Mouse (Mus musculus) CH12.LX (cell line): ENCODE measurements around the gene March4. TPM values are rescaled to one million over a fixed set of nuclear protein-coding genes. Genes with fewer than 3 reads are reported as not detected.

Experiments used
- DNase-seq: peaks from one replicate; pipeline ENCODE4 v3.0.0-alpha.2; 2013; ENCODE audit errors: extremely low read depth
- H3K27ac ChIP-seq: 2 replicates; pipeline ENCODE4 v1.5.1; 2012; ENCODE audit warnings: low read depth, mild to moderate bottlenecking, control low read depth, moderate library complexity; ENCODE audit not compliant: insufficient read depth
- H3K27me3 ChIP-seq: replicated peaks from 2 replicates; pipeline ENCODE3; 2012; ENCODE audit warnings: inconsistent platforms
- H3K36me3 ChIP-seq, 2 experiments: replicated peaks in 1 of 2; 2 replicates each; pipeline versions ENCODE3 to v1.6.1; 2012; ENCODE audit warnings: inconsistent platforms in 1 of 2, low read length in 1 of 2, mild to moderate bottlenecking in 1 of 2, mixed read lengths in 1 of 2, moderate library complexity in 1 of 2; ENCODE audit not compliant: control insufficient read depth in 1 of 2, insufficient read depth in 1 of 2
- H3K4me1 ChIP-seq, 2 experiments: 2 replicates each; pipeline ENCODE4 v1.6.1; 2012; ENCODE audit warnings: inconsistent platforms in 1 of 2, moderate library complexity in 1 of 2; ENCODE audit not compliant: insufficient read depth in 2 of 2, control insufficient read depth in 1 of 2
- H3K4me2 ChIP-seq: 2 replicates; pipeline ENCODE4 v1.6.1; 2012; ENCODE audit warnings: low read depth, mild to moderate bottlenecking, control low read depth; ENCODE audit not compliant: poor library complexity, insufficient read depth, severe bottlenecking
- H3K4me3 ChIP-seq, 3 experiments: fragments of 150-350 bp in 1 of 3; sonication (generic) in 1 of 3; replicated peaks in 1 of 3; 2 replicates each; pipeline versions ENCODE3 to v1.5.1; 2011 to 2012; ENCODE audit warnings: low read depth in 2 of 3, low read length in 2 of 3, mild to moderate bottlenecking in 2 of 3, moderate library complexity in 2 of 3, control low read depth in 1 of 3, improper control_type of control experiment in 1 of 3, inconsistent platforms in 1 of 3, mixed read lengths in 1 of 3; ENCODE audit not compliant: poor library complexity in 1 of 3
- H3K79me2 ChIP-seq: replicated peaks from 2 replicates; pipeline ENCODE4 v1.6.1; 2012; ENCODE audit warnings: mild to moderate bottlenecking, moderate library complexity; ENCODE audit not compliant: control insufficient read depth, poor library complexity, insufficient read depth, severe bottlenecking; ENCODE audit errors: extremely low read depth
- H3K9ac ChIP-seq: 2 replicates; pipeline ENCODE4 v1.6.1; 2012; ENCODE audit warnings: low read depth, mild to moderate bottlenecking, control low read depth, moderate library complexity; ENCODE audit not compliant: insufficient read depth
- H3K9me3 ChIP-seq: replicated peaks from 2 replicates; pipeline ENCODE3; 2012; ENCODE audit warnings: low read length, inconsistent platforms, mixed read lengths
- BHLHE40 ChIP-seq: IDR thresholded peaks from 2 replicates; pipeline ENCODE4 v1.6.1; 2011; ENCODE audit warnings: mild to moderate bottlenecking, low read depth, low read length, improper control_type of control experiment
- CHD2 ChIP-seq: IDR thresholded peaks from 2 replicates; pipeline ENCODE4 v1.6.1; 2011; ENCODE audit warnings: low read length, improper control_type of control experiment
- CTCF ChIP-seq, 2 experiments: IDR thresholded peaks in 1 of 2; conservative IDR thresholded peaks in 1 of 2; 2 replicates each; pipeline ENCODE4 v1.5.1; 2011 to 2012; ENCODE audit warnings: low read depth in 2 of 2, low read length in 2 of 2, improper control_type of control experiment in 1 of 2, inconsistent platforms in 1 of 2, mild to moderate bottlenecking in 1 of 2, moderate library complexity in 1 of 2
- E2F4 ChIP-seq: IDR thresholded peaks from 2 replicates; pipeline ENCODE4 v1.6.1; 2011; ENCODE audit warnings: low read depth, low read length, improper control_type of control experiment; ENCODE audit not compliant: insufficient replicate concordance
- ELF1 ChIP-seq: IDR thresholded peaks from 2 replicates; pipeline ENCODE4 v1.6.1; 2014; ENCODE audit warnings: low read depth, mild to moderate bottlenecking, inconsistent platforms, low read length, improper control_type of control experiment
- EP300 ChIP-seq: IDR thresholded peaks from 2 replicates; pipeline ENCODE4 v1.6.1; 2011; ENCODE audit warnings: low read length, improper control_type of control experiment
- ETS1 ChIP-seq: conservative IDR thresholded peaks from 2 replicates; pipeline ENCODE4 v1.6.1; 2012; ENCODE audit warnings: low read depth, mild to moderate bottlenecking, inconsistent platforms, low read length, improper control_type of control experiment, moderate library complexity
- GABPA ChIP-seq: IDR thresholded peaks from 2 replicates; pipeline ENCODE4 v1.6.1; 2012; ENCODE audit warnings: low read depth, low read length, improper control_type of control experiment, inconsistent platforms; ENCODE audit not compliant: insufficient replicate concordance
- HCFC1 ChIP-seq: IDR thresholded peaks from 2 replicates; pipeline ENCODE4 v1.6.1; 2012; ENCODE audit warnings: low read depth, mild to moderate bottlenecking, inconsistent platforms, low read length, improper control_type of control experiment
- IRF4 ChIP-seq: IDR thresholded peaks from 2 replicates; pipeline ENCODE4 v1.6.1; 2014; ENCODE audit warnings: low read depth, mild to moderate bottlenecking, inconsistent platforms, low read length, improper control_type of control experiment
- JUN ChIP-seq: IDR thresholded peaks from 2 replicates; pipeline ENCODE4 v1.6.1; 2011; ENCODE audit warnings: low read depth, mild to moderate bottlenecking, low read length, improper control_type of control experiment, moderate library complexity; ENCODE audit not compliant: insufficient read depth
- MAX ChIP-seq: IDR thresholded peaks from 2 replicates; pipeline ENCODE4 v1.6.1; 2011; ENCODE audit warnings: low read length, improper control_type of control experiment
- MXI1 ChIP-seq: IDR thresholded peaks from 2 replicates; pipeline ENCODE4 v1.6.1; 2011; ENCODE audit warnings: mild to moderate bottlenecking, low read depth, low read length, improper control_type of control experiment
- NRF1 ChIP-seq: IDR thresholded peaks from 2 replicates; pipeline ENCODE4 v1.6.1; 2014; ENCODE audit warnings: low read depth, mild to moderate bottlenecking, inconsistent platforms, low read length, improper control_type of control experiment, moderate library complexity
- POLR2A ChIP-seq: IDR thresholded peaks from 2 replicates; pipeline ENCODE4 v1.6.1; 2011; ENCODE audit warnings: low read depth, mild to moderate bottlenecking, improper control_type of control experiment, low read length
- POLR2AphosphoS2 ChIP-seq: IDR thresholded peaks from 2 replicates; pipeline ENCODE4 v1.6.1; 2011; ENCODE audit warnings: low read depth, low read length, improper control_type of control experiment
- RAD21 ChIP-seq: IDR thresholded peaks from 2 replicates; pipeline ENCODE4 v1.6.1; 2011; ENCODE audit warnings: low read depth, mild to moderate bottlenecking, low read length, improper control_type of control experiment, moderate library complexity
- SMC3 ChIP-seq: IDR thresholded peaks from 2 replicates; pipeline ENCODE4 v1.6.1; 2011; ENCODE audit warnings: low read depth, low read length, improper control_type of control experiment
- TBP ChIP-seq: conservative IDR thresholded peaks from 2 replicates; pipeline ENCODE4 v1.6.1; 2011; ENCODE audit warnings: low read depth, low read length, improper control_type of control experiment
- UBTF ChIP-seq: IDR thresholded peaks from 2 replicates; pipeline ENCODE4 v1.6.1; 2012; ENCODE audit warnings: low read depth, mild to moderate bottlenecking, inconsistent platforms, low read length, improper control_type of control experiment, moderate library complexity
- USF1 ChIP-seq: IDR thresholded peaks from 2 replicates; pipeline ENCODE4 v1.6.1; 2014; ENCODE audit warnings: low read depth, mild to moderate bottlenecking, inconsistent platforms, low read length, improper control_type of control experiment
- ZC3H11A ChIP-seq: IDR thresholded peaks from 2 replicates; pipeline ENCODE4 v1.6.1; 2012; ENCODE audit warnings: low read depth, mild to moderate bottlenecking, inconsistent platforms, low read length, improper control_type of control experiment
- ZKSCAN1 ChIP-seq: IDR thresholded peaks from 2 replicates; pipeline ENCODE4 v1.6.1; 2012; ENCODE audit warnings: low read depth, inconsistent platforms, low read length, improper control_type of control experiment, borderline replicate concordance
- ZMIZ1 ChIP-seq: IDR thresholded peaks from 2 replicates; pipeline ENCODE4 v1.6.1; 2012; ENCODE audit warnings: low read depth, mild to moderate bottlenecking, inconsistent platforms, low read length, improper control_type of control experiment
- ZNF384 ChIP-seq: IDR thresholded peaks from 2 replicates; pipeline ENCODE4 v1.6.1; 2012; ENCODE audit warnings: low read depth, low read length, improper control_type of control experiment, inconsistent platforms
- dilution Hi-C: fragments of 300-500 bp; cut with MboI; formaldehyde crosslinking; loops from 2 replicates; pipeline ENCODE4 v1.14.3; 2020; ENCODE audit warnings: low sequenced_read_pairs; ENCODE audit not compliant: extremely low pct_unique_long_range_greater_than_20kb, extremely low pct_ligation_motif_present
- in situ Hi-C: fragments of 300-500 bp; cut with MboI; formaldehyde crosslinking; loops from 3 replicates; pipeline ENCODE4 v1.14.3; 2019; ENCODE audit warnings: low sequenced_read_pairs, low pct_ligation_motif_present, low pct_unique_long_range_greater_than_20kb, mixed read lengths
- polyA plus RNA-seq: library from polyadenylated mRNA; unstranded; fragments of >175 nt; gene quantifications from 2 replicates; pipeline ENCODE4 v1.2.1, GENCODE M21; 2012; ENCODE audit warnings: low read depth; ENCODE audit not compliant: insufficient read length
- total RNA-seq, 2 experiments: library from RNA; depleted of rRNA; stranded (reverse); fragments of 300-350 nt in 1 of 2; fragments of >200 nt in 1 of 2; gene quantifications; 2 replicates each; pipeline ENCODE4 v1.2.3; 2012 to 2014

March4 gene
- total and polyA plus RNA-seq, 3 experiments = 0.04 TPM; not detected in 2

DNA sequence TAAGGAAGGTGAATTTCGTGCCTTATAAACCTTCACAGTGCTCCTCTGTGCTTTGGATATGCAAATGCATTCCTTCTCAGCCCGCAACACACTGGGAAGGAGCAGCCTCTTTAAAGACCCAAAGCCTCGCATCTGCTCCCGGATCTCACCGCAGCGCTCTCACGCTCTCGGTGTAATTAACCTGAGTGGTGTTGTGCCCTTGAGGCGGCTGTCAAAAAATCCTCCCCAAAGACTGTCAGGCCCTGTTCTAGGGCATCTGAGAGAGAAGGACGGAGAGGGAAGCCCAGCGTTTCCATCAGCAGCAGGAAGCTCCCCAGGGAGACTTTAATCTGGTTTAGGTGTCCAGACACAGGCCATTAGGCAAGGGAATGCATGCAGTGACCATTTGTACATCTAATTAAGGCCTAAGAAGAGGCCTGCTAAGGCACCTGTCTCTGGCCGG is 40.8 kb upstream of the March4 start:
- dilution Hi-C loops = no loop called here
- in situ Hi-C loops = loop anchor here (10.0 to 25.0 kb wide), 2 partner anchors 133 to 285 kb away; partner anchors contain the start of gene Igfbp5

DNA sequence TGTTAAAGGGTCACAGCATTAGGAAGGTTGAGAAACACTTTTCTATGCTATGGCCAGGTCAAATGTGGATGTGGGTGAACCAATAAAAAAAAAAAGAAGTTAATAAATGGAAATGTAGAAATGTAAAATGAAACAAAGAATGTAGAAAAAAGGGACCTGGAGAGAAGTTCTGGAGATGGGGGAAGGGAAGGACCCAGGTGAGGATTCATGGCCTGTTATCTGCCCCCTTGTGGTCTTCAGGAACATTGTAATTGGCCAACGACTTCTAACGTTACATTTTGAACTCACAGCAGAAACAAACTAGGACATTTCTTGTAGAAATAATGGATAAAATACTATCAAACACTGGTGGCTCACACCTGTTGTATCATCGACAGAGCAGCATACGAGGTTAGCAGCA is 38.4 kb upstream of the March4 start:
- H3K27me3 ChIP-seq = no peaks in the 10 kb centered on the region
- H3K36me3 ChIP-seq = no peaks in the 10 kb centered on the region
- no peak overlapping the region for H3K4me3 ChIP-seq
- no peak for DNase-seq
- H3K9me3 ChIP-seq = no peaks in the 10 kb centered on the region
- H3K4me1 ChIP-seq = peaks cover 5 to 22% of the 10 kb centered on the region in 2 experiments
- in situ Hi-C loops = loop anchor here (10.0 to 25.0 kb wide), 2 partner anchors 130 to 287 kb away; partner anchors contain the start of gene Igfbp5
- H3K27ac ChIP-seq = no peak overlapping the region
- no peak overlapping the region for H3K4me2 ChIP-seq
- TF ChIP-seq CHD2 (peak; percentile 61), E2F4 (no peak), ZC3H11A (peak; percentile 29; the same call in 1 of the 2 replicates), CTCF (conservative IDR thresholded peaks at IDR 0.05 in 1 of 2, IDR thresholded peaks at IDR 0.05 in 1 of 2; ENCODE audit: low read depth in 2 of 2, low read length in 2 of 2) (peak; percentile 63 to 81), POLR2AphosphoS2 (no peak), POLR2A (no peak), ELF1 (no peak), BHLHE40 (no peak), RAD21 (peak; percentile 62), SMC3 (peak; percentile 90), ZNF384 (peak; percentile 51; the same call in 1 of the 2 replicates)
- dilution Hi-C loops = no loop called here
- no peak overlapping the region for H3K9ac ChIP-seq
- H3K79me2 ChIP-seq = no peaks in the 10 kb centered on the region

More for the DNA sequence above, 40.8 kb upstream of the March4 start:
- Histone ChIP-seq H3K36me3 (no peaks in the 10 kb centered on the region), H3K9ac (no peak overlapping the region), H3K27ac (no peak overlapping the region), H3K27me3 (no peaks in the 10 kb centered on the region), H3K9me3 (no peaks in the 10 kb centered on the region), H3K4me1 (peaks cover 5 to 19% of the 10 kb centered on the region in 2 experiments), H3K79me2 (no peaks in the 10 kb centered on the region)
- DNase-seq = no peak
- TF ChIP-seq ZNF384 = no peak
- no peak for TF ChIP-seq USF1
- no peak for TF ChIP-seq MXI1
- no peak for TF ChIP-seq POLR2AphosphoS2
- TF ChIP-seq EP300 = no peak
- TF ChIP-seq ZC3H11A = no peak
- no peak for TF ChIP-seq HCFC1
- no peak for TF ChIP-seq JUN
- no peak for TF ChIP-seq TBP
- no peak for TF ChIP-seq ETS1
- TF ChIP-seq MAX = no peak
- TF ChIP-seq RAD21 = no peak
- TF ChIP-seq ZMIZ1 = no peak
- no peak for TF ChIP-seq GABPA
- no peak for TF ChIP-seq SMC3
- no peak for TF ChIP-seq NRF1
- no peak for TF ChIP-seq IRF4
- no peak for TF ChIP-seq ELF1
- no peak for TF ChIP-seq UBTF
- no peak for TF ChIP-seq ZKSCAN1
- TF ChIP-seq, all 38 proteins: peak for 0
- H3K4me2 ChIP-seq = no peak overlapping the region
- no peak overlapping the region for H3K4me3 ChIP-seq
